ENCODE assay signal across 28 mouse cellular contexts in the genomic region with DNA sequence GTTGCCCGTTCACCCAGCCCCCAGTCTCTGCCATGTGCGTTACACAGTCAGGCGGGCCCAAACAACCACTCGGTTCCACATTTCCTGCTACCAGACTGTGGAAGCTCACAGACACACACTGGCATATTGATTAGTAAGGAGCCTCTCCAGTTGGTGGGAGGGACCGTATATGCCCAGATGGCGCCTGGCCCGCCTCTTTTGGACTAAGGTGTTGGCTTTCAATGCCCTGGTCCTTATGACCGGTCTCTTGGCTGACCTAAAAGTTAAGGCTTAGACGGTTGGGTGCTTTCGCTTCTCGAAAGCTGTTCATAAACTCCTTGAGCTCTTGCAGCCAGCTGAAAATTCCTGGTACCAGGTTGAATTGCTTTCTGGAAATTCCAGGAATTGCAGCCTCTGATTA. TPM values are rescaled to one million over a fixed set of nuclear protein-coding genes. Genes with fewer than 3 reads are reported as not detected.
DNase-seq lines count a peak whose midpoint lies in the region; ATAC-seq and TF ChIP-seq lines count a peak whose summit lies in the region.
"Had no signal": no experiment of that assay in that cellular context is flagged by ENCODE, and none has a peak within 500 bp of the region (broad histone marks: within the 10 kb centered on the region; RNA-seq: fewer than 3 reads in every experiment).

No protein-coding gene starts in this region.

- WGBS in liver, adult 2 months, result 81% methylated on average over 11 of the region's 11 CpGs
- WGBS in liver, postnatal 0 days (ENCODE audit: insufficient replicate concordance), result 80% methylated on average over 11 of the region's 11 CpGs
- 76% methylated on average over 11 of the region's 11 CpGs for WGBS in kidney, embryonic 16.5 days

- H3K36me3 ChIP-seq in liver, adult 2 months (ENCODE audit: control insufficient read depth, insufficient read depth, low read length), result no peaks in the 10 kb centered on the region
- H3K36me3 ChIP-seq in liver, postnatal 0 days (replicated peaks; ENCODE audit: insufficient read depth, low read length), result no peaks in the 10 kb centered on the region
- no peaks in the 10 kb centered on the region for H3K36me3 ChIP-seq in kidney, embryonic 16.5 days (ENCODE audit: insufficient read depth, low read length)
- H3K36me3 ChIP-seq: embryonic facial prominence, embryonic 13.5 days; hindbrain, embryonic 13.5 days; limb, embryonic 15.5 days; midbrain, embryonic 12.5 days; neural tube, embryonic 15.5 days had no signal

- no peak for TF ChIP-seq CTCF in liver, adult 2 months (IDR thresholded peaks at IDR 0.05; ENCODE audit: low read depth, low read length)
- TF ChIP-seq CTCF in liver, postnatal 0 days (IDR thresholded peaks at IDR 0.05; ENCODE audit: low read depth), result no peak

- H3K4me1 ChIP-seq in liver, adult 2 months (ENCODE audit: control insufficient read depth, insufficient read depth, low read length), result peaks cover 4% of the 10 kb centered on the region; the same call in 1 of the 2 replicates
- 0 out of 2 replicates have a peak, but pooled peaks cover 3% of the 10 kb centered on the region for H3K4me1 ChIP-seq in liver, postnatal 0 days (ENCODE audit: insufficient read depth)
- no peaks in the 10 kb centered on the region; the same call in 1 of the 2 replicates for H3K4me1 ChIP-seq in kidney, embryonic 16.5 days (ENCODE audit: insufficient read depth, low read length)
- H3K4me1 ChIP-seq: midbrain, embryonic 12.5 days; neural tube, embryonic 15.5 days had no signal

- intact Hi-C loops in heart, postnatal 36 days (cut with DNase I), result no loop called here

- H3K27ac ChIP-seq in liver, adult 2 months (replicated peaks; ENCODE audit: insufficient read depth, low read depth, low read length), result no peak overlapping the region
- no peak overlapping the region for H3K27ac ChIP-seq in liver, postnatal 0 days (ENCODE audit: low read depth)
- H3K27ac ChIP-seq in kidney, embryonic 16.5 days (ENCODE audit: low read length), result no peak overlapping the region
- H3K27ac ChIP-seq: embryonic facial prominence, embryonic 13.5 days; hindbrain, embryonic 13.5 days; layer of hippocampus, adult 2 months; limb, embryonic 15.5 days; midbrain, embryonic 12.5 days; neural tube, embryonic 15.5 days had no signal

- no peak overlapping the region for H3K4me2 ChIP-seq in liver, postnatal 0 days (ENCODE audit: low read depth, low read length)
- no peak overlapping the region for H3K4me2 ChIP-seq in kidney, embryonic 16.5 days (replicated peaks; ENCODE audit: low read depth, low read length)
- H3K4me2 ChIP-seq: embryonic facial prominence, embryonic 13.5 days; hindbrain, embryonic 13.5 days; limb, embryonic 15.5 days; midbrain, embryonic 12.5 days; neural tube, embryonic 15.5 days had no signal

- no peak for TF ChIP-seq EP300 in liver, postnatal 0 days (IDR thresholded peaks at IDR 0.05; ENCODE audit: low read depth)

- DNase-seq in heart, adult 11 months, result peak; percentile 51
- no peak for DNase-seq in heart, postnatal 36 days
- peak; percentile 27 for DNase-seq in liver, adult 2 months (ENCODE audit: extremely low read depth, low read depth, low spot score)
- DNase-seq in liver, postnatal 0 days, result no peak
- DNase-seq in R1 (ENCODE audit: low read depth, low spot score), result peak; percentile 5
- no peak for DNase-seq in testis, postnatal 10 days (ENCODE audit: low spot score)
- DNase-seq: adrenal gland, adult 2 months; cerebellum, adult 9-10 months; gastrocnemius, postnatal 36 days; layer of hippocampus, postnatal 36 days; lung, adult 2 months; lung, postnatal 4 days; right cerebral cortex, postnatal 25 days; thymus, adult 18-20 months had no signal

- H3K4me3 ChIP-seq in liver, adult 2 months (ENCODE audit: insufficient read depth, low read depth, low read length), result no peak overlapping the region
- no peak overlapping the region for H3K4me3 ChIP-seq in liver, postnatal 0 days (ENCODE audit: low read depth, low read length)
- H3K4me3 ChIP-seq in kidney, embryonic 16.5 days (ENCODE audit: low read length), result no peak overlapping the region
- H3K4me3 ChIP-seq: embryonic facial prominence, embryonic 13.5 days; hindbrain, embryonic 13.5 days; layer of hippocampus, adult 2 months; limb, embryonic 15.5 days; midbrain, embryonic 12.5 days; neural tube, embryonic 15.5 days had no signal

- no peak for ATAC-seq in liver, postnatal 0 days
- ATAC-seq in kidney, embryonic 16.5 days (ENCODE audit: low FRiP score, low TSS enrichment), result peak; percentile 54; the same call in 1 of the 2 replicates
- no peak for ATAC-seq in megakaryocyte, adult 5-6 weeks (ENCODE audit: poor library complexity, severe bottlenecking)
- ATAC-seq: forebrain, embryonic 16.5 days; intestine, embryonic 16.5 days had no signal

- no peaks in the 10 kb centered on the region for H3K27me3 ChIP-seq in liver, adult 2 months (ENCODE audit: control insufficient read depth, insufficient read depth, low read length)
- H3K27me3 ChIP-seq in liver, postnatal 0 days (ENCODE audit: insufficient read depth, low read length), result no peaks in the 10 kb centered on the region
- H3K27me3 ChIP-seq in kidney, embryonic 16.5 days (ENCODE audit: insufficient read depth, low read length), result no peaks in the 10 kb centered on the region
- H3K27me3 ChIP-seq: CH12.LX; embryonic facial prominence, embryonic 13.5 days; hindbrain, embryonic 13.5 days; limb, embryonic 15.5 days; midbrain, embryonic 12.5 days; neural tube, embryonic 15.5 days had no signal

- H3K9me3 ChIP-seq in liver, postnatal 0 days (ENCODE audit: low read length), result no peaks in the 10 kb centered on the region
- no peaks in the 10 kb centered on the region for H3K9me3 ChIP-seq in kidney, embryonic 16.5 days (ENCODE audit: low read length)
- H3K9me3 ChIP-seq: embryonic facial prominence, embryonic 13.5 days; hindbrain, embryonic 13.5 days; limb, embryonic 15.5 days; midbrain, embryonic 12.5 days; neural tube, embryonic 15.5 days had no signal

- TF ChIP-seq POLR2A in liver, adult 2 months (IDR thresholded peaks at IDR 0.05; ENCODE audit: extremely low read depth, insufficient read depth, low read length), result no peak

- H3K79me2 ChIP-seq in liver, adult 2 months (ENCODE audit: control insufficient read depth, insufficient read depth, low read length), result no peaks in the 10 kb centered on the region

- no peak overlapping the region for H3K9ac ChIP-seq in liver, adult 2 months (ENCODE audit: low read depth, low read length)
- H3K9ac ChIP-seq in liver, postnatal 0 days (replicated peaks), result no peak overlapping the region
- no peak overlapping the region for H3K9ac ChIP-seq in kidney, embryonic 16.5 days (replicated peaks; ENCODE audit: low read length)
- H3K9ac ChIP-seq: embryonic facial prominence, embryonic 13.5 days; hindbrain, embryonic 13.5 days; limb, embryonic 15.5 days; midbrain, embryonic 12.5 days; neural tube, embryonic 15.5 days had no signal

RNA-seq across cellular contexts. Expression of gene Gbp3, which starts 4.2 kb away (rescaled TPM):
- total RNA-seq in heart, postnatal 36 days (2021), result 10 to 100 TPM; 15.1 to 23.8 TPM
- total RNA-seq in liver, adult 2 months (2014; rRNA removed), result 13.0 and 29.4 TPM in 2 replicates
- polyA plus RNA-seq in liver, adult 2 months (2012; rRNA removed), result 10.9 and 15.1 TPM in 2 replicates
- 3.6 and 4.0 TPM in 2 replicates for polyA plus RNA-seq in liver, postnatal 0 days (2015; fragmentation: Nextera tagmentation; extraction: Ambion mirVana)
- 1.3 and 1.8 TPM in 2 replicates for polyA plus RNA-seq in kidney, embryonic 16.5 days (2015; fragmentation: Nextera tagmentation; extraction: Ambion mirVana)
- 29.4 and 32.1 TPM in 2 replicates for total RNA-seq in megakaryocyte, adult 5-6 weeks (2015)
- 54.8 and 57.3 TPM in 2 replicates for total RNA-seq in megakaryocyte, adult 5-6 weeks (2017)

RNA-seq across cellular contexts. Expression of gene Gbp7, which starts 25.5 kb away (rescaled TPM):
- 10 to 100 TPM in 1 of 2 experiments, 1 to 10 TPM in 1; 8.5 to 14.3 TPM for total RNA-seq in heart, postnatal 36 days (2021)
- total RNA-seq in liver, adult 2 months (2014; rRNA removed), result 11.6 and 18.3 TPM in 2 replicates
- 2.3 and 2.7 TPM in 2 replicates for polyA plus RNA-seq in liver, adult 2 months (2012; rRNA removed)
- 7.1 and 7.8 TPM in 2 replicates for polyA plus RNA-seq in liver, postnatal 0 days (2015; fragmentation: Nextera tagmentation; extraction: Ambion mirVana)
- 2.5 and 3.1 TPM in 2 replicates for polyA plus RNA-seq in kidney, embryonic 16.5 days (2015; fragmentation: Nextera tagmentation; extraction: Ambion mirVana)
- total RNA-seq in megakaryocyte, adult 5-6 weeks (2015), result 16.0 and 16.6 TPM in 2 replicates
- total RNA-seq in megakaryocyte, adult 5-6 weeks (2017), result 17.8 and 18.4 TPM in 2 replicates

RNA-seq across cellular contexts. Expression of gene Gbp2b, which starts 39.0 kb away (rescaled TPM):
- under 1 TPM; 0.14 to 0.19 TPM for total RNA-seq in heart, postnatal 36 days (2021)
- 2.8 and 4.1 TPM in 2 replicates for total RNA-seq in liver, adult 2 months (2014; rRNA removed)
- 0.37 and 0.72 TPM in 2 replicates for polyA plus RNA-seq in liver, adult 2 months (2012; rRNA removed)
- 0.05 TPM in 1 of 2 replicates, not detected in the other for polyA plus RNA-seq in liver, postnatal 0 days (2015; fragmentation: Nextera tagmentation; extraction: Ambion mirVana)
- not detected in 2 replicates for polyA plus RNA-seq in kidney, embryonic 16.5 days (2015; fragmentation: Nextera tagmentation; extraction: Ambion mirVana)
- total RNA-seq in megakaryocyte, adult 5-6 weeks (2015), result not detected in 2 replicates
- not detected in 2 replicates for total RNA-seq in megakaryocyte, adult 5-6 weeks (2017)
- total RNA-seq: layer of hippocampus, adult 2 months; layer of hippocampus, postnatal 36 days; left cerebral cortex, postnatal 25 days had no signal
- polyA plus RNA-seq: embryonic facial prominence, embryonic 13.5 days; forebrain, embryonic 16.5 days; heart, embryonic 16.5 days; hindbrain, embryonic 13.5 days; limb, embryonic 15.5 days; midbrain, embryonic 12.5 days; neural tube, embryonic 15.5 days; stomach, embryonic 14.5 days had no signal

Comparison
In these comparisons a context has a peak if more than half of its experiments do, and no peak if none do; other contexts are left out.
1. DNase-seq: peak in heart, adult 11 months (single experiment), liver, adult 2 months (single experiment) and R1 (single experiment); none in heart, postnatal 36 days (0 of 2), liver, postnatal 0 days (single experiment) and testis, postnatal 10 days (single experiment).